Mouse (Mus musculus) liver, embryonic 16.5 days (tissue): ENCODE measurements around the gene Adprhl1. TPM values are rescaled to one million over a fixed set of nuclear protein-coding genes. Genes with fewer than 3 reads are reported as not detected.

Experiments used
- ATAC-seq: fragments of 200-750 bp; cut with Nextera tagmentation; 2 replicates; pipeline ENCODE4 v1.8.0; 2017; ENCODE audit warnings: low read depth, mild to moderate bottlenecking, moderate number of reproducible peaks, moderate library complexity
- H3K27ac ChIP-seq: fragments of 300-500 bp; sonication (generic); 2 replicates; pipeline ENCODE4 v1.5.1; 2014; ENCODE audit warnings: mild to moderate bottlenecking, low read length
- H3K27me3 ChIP-seq: fragments of 300-500 bp; sonication (generic); 2 replicates; pipeline ENCODE4 v1.6.1; 2014; ENCODE audit warnings: low read depth, low read length, mixed read lengths; ENCODE audit not compliant: control insufficient read depth, insufficient read depth
- H3K36me3 ChIP-seq: fragments of 300-500 bp; sonication (generic); 2 replicates; pipeline ENCODE4 v1.6.1; 2014; ENCODE audit warnings: mild to moderate bottlenecking; ENCODE audit not compliant: control insufficient read depth, insufficient read depth
- H3K4me1 ChIP-seq: fragments of 300-500 bp; sonication (generic); 2 replicates; pipeline ENCODE4 v1.6.1; 2014; ENCODE audit warnings: low read depth, low read length, mixed read lengths; ENCODE audit not compliant: control insufficient read depth
- H3K4me2 ChIP-seq: fragments of 300-500 bp; sonication (generic); 2 replicates; pipeline ENCODE4 v1.6.1; 2014; ENCODE audit warnings: low read depth, low read length, mixed read lengths
- H3K4me3 ChIP-seq: fragments of 300-500 bp; sonication (generic); 2 replicates; pipeline ENCODE4 v1.5.1; 2014; ENCODE audit warnings: low read depth, mild to moderate bottlenecking, low read length
- H3K9ac ChIP-seq: fragments of 300-500 bp; sonication (generic); 2 replicates; pipeline ENCODE4 v1.6.1; 2014; ENCODE audit warnings: low read depth, low read length
- H3K9me3 ChIP-seq: fragments of 300-500 bp; sonication (generic); replicated peaks from 2 replicates; pipeline ENCODE4 v1.6.1; 2016; ENCODE audit warnings: low read length; ENCODE audit not compliant: control insufficient read depth
- WGBS: fragments of 180-500 bp; shearing (Covaris S2); extraction: QIAGEN DNeasy Blood & Tissue Kit; methylation state at CpG from one replicate; pipeline ENCODE4 v1.1.7; 2014; ENCODE audit not compliant: insufficient replicate concordance; 5-methylcytosine and 5-hydroxymethylcytosine counted together
- polyA plus RNA-seq: library from polyadenylated mRNA; unstranded; fragments of >200 nt; fragmentation: Nextera tagmentation; extraction: Ambion mirVana; gene quantifications from 2 replicates; pipeline ENCODE4 v1.2.1, GENCODE M21; 2015

The Adprhl1 gene
- polyA plus RNA-seq, 1 experiment from 2014 or later, result 0.77 TPM

- Histone ChIP-seq H3K9ac (no peak overlapping the region), H3K4me3 (no peak overlapping the region), H3K4me2 (no peak overlapping the region), H3K27me3 (peaks cover 3% of the 10 kb centered on the region; the same call in 1 of the 2 replicates), H3K36me3 (no peaks in the 10 kb centered on the region), H3K27ac (no peak overlapping the region), H3K9me3 (no peaks in the 10 kb centered on the region), H3K4me1 (peaks cover 5% of the 10 kb centered on the region)
- WGBS, result 61% methylated on average over 4 of the region's 4 CpGs
- ATAC-seq, result no peak
These were observed 35.5 kb downstream of the Adprhl1 start for GRCm38 (mm10) chr8:13218441-13218840.

GRCm38 (mm10) chr8:13217986-13218385 is 36.0 kb downstream of the Adprhl1 start:
- Histone ChIP-seq H3K4me3 (no peak overlapping the region), H3K36me3 (no peaks in the 10 kb centered on the region), H3K27ac (no peak overlapping the region), H3K9ac (no peak overlapping the region), H3K27me3 (peaks cover 3% of the 10 kb centered on the region; the same call in 1 of the 2 replicates), H3K9me3 (no peaks in the 10 kb centered on the region), H3K4me1 (peaks cover 9% of the 10 kb centered on the region), H3K4me2 (no peak overlapping the region)
- no peak for ATAC-seq

GRCm38 (mm10) chr8:13217093-13217492 is 36.9 kb downstream of the Adprhl1 start:
- no peak overlapping the region for H3K4me2 ChIP-seq
- 50% methylated on average over 5 of the region's 5 CpGs for WGBS

DNA sequence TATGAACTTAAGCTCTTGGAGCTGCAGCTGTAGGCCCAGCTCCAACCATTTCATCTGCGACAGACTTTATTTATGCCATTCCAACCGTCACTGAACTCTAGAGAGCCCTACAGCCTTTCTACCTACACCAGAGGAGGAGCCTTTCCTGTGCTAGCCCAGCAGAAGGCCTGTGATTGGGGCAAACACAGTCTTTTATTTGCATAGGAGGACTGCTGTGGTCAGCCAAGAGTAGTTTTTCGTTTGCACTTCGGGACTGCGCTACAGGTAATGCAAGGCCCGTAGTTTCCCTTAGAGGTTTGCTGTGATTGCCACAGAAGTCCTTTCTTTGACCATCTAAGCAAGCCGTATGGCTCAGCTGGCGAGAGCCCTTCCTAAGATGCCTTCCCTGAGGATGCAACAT is 37.6 kb downstream of the Adprhl1 start:
- peak; percentile 42; the same call in 1 of the 2 replicates for ATAC-seq
- H3K36me3 ChIP-seq, result no peaks in the 10 kb centered on the region
- 63% methylated on average over 8 of the region's 8 CpGs for WGBS
- H3K27me3 ChIP-seq, result no peaks in the 10 kb centered on the region
- no peaks in the 10 kb centered on the region for H3K9me3 ChIP-seq
- H3K4me2 ChIP-seq, result no peak overlapping the region
- no peak overlapping the region for H3K4me3 ChIP-seq
- H3K9ac ChIP-seq, result no peak overlapping the region
- peaks cover 9% of the 10 kb centered on the region for H3K4me1 ChIP-seq
- H3K27ac ChIP-seq, result no peak overlapping the region

More at GRCm38 (mm10) chr8:13217093-13217492, 36.9 kb downstream of the Adprhl1 start:
- ATAC-seq, result no peak
- H3K27ac ChIP-seq, result no peak overlapping the region
- no peaks in the 10 kb centered on the region for H3K36me3 ChIP-seq
- H3K9ac ChIP-seq, result no peak overlapping the region
- H3K27me3 ChIP-seq, result no peaks in the 10 kb centered on the region
- H3K4me3 ChIP-seq, result no peak overlapping the region
- H3K4me1 ChIP-seq, result peaks cover 9% of the 10 kb centered on the region
- H3K9me3 ChIP-seq, result no peaks in the 10 kb centered on the region

DNA sequence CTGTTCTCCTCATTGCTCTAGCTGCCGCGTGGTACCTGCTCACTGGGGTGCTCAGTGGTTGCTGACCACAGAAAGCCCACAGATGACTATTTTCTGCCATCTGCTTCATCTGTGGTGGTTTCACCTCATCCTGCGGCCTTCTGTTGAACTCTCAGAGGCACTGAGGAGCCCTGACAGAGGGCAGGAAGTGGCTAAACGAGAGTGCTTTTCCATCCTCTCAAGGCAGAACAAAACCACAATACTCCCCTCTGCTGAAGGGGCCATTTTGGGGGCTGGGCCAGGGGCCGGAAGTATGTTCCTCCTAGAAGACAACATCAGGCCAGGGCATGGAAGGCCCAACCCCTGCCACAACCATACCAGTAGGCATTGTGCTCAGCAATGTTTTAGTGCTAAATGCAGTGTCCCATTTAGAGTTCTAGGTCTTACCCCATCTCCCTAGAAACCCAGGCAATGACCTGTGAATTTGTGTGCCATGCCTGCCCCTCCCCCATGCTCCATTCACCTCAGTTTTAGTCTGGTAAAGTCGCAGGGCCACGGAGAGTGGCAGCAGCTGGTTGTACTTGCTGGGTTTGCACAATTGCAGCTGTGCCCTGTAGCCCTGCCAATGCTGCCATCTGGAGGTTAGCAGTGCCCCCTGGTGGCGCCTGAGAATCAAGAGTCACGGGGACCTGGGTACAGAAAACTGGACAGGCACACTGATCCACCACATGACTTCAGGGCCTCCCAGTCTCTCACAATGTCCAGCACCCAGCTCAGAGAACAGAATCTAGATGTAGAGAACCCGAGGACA is 40.3 kb downstream of the Adprhl1 start:
- 6% methylated on average over 10 of the region's 10 CpGs for WGBS
- Histone ChIP-seq H3K27ac (peak overlapping the region; percentile 28; the same call in 1 of the 2 replicates), H3K4me3 (no peak overlapping the region), H3K4me1 (peaks cover 22% of the 10 kb centered on the region), H3K27me3 (no peaks in the 10 kb centered on the region), H3K9me3 (no peaks in the 10 kb centered on the region), H3K36me3 (no peaks in the 10 kb centered on the region), H3K9ac (no peak overlapping the region), H3K4me2 (0 out of 2 replicates have a peak overlapping the region, but pooled peaks have one; percentile 19)
- ATAC-seq, result peak; percentile 66

- Histone ChIP-seq H3K4me2 (no peak overlapping the region), H3K4me1 (peaks cover 60% of the 10 kb centered on the region), H3K36me3 (no peaks in the 10 kb centered on the region), H3K27me3 (no peaks in the 10 kb centered on the region), H3K9me3 (no peaks in the 10 kb centered on the region), H3K4me3 (no peak overlapping the region), H3K27ac (peak overlapping the region; percentile 79; the same call in 1 of the 2 replicates), H3K9ac (peak overlapping the region; percentile 9; the same call in 1 of the 2 replicates)
- 72% methylated on average over 1 of the region's 1 CpGs for WGBS
- ATAC-seq, result 0 out of 2 replicates have a peak, but pooled peaks have one; percentile 15
These were observed 44.2 kb downstream of the Adprhl1 start for GRCm38 (mm10) chr8:13209770-13210169.

DNA sequence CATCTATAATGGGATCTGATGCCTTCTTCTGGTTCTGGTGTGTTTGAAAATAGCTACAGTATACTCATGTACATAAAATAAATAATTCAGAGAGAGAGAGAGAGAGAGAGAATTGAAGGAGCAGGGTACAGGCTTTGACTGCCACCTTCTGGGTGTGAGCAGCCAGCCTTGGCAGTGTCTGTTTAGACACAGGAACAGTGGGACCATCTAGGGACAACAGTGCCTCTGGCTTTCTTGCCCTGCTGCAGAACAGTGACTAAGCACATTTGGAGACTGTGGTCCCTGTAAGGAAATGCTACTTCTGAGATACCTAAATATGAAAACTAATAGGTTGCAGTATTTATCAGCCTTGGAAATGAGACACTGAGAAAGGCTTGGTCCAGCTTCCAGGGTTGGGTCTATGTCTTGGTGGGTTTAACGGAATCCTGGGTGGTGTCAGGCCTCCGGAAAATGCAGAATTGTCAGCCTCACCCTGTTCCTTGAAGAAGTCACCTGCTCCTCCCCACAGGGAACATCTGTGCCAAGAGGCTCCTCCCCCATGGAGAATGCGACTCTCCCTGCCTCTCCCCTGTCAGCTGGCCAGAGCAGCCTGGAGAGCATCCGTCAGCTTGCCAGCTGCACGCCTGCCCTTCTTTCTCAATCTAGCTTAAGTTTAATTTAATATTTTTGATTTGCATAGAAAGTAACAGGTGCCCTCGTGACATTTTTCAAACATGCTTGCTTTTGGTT is 45.2 kb downstream of the Adprhl1 start:
- 32% methylated on average over 6 of the region's 6 CpGs for WGBS
- Histone ChIP-seq H3K36me3 (no peaks in the 10 kb centered on the region), H3K27ac (peak overlapping the region; percentile 79), H3K9me3 (no peaks in the 10 kb centered on the region), H3K4me1 (peaks cover 68% of the 10 kb centered on the region), H3K27me3 (no peaks in the 10 kb centered on the region), H3K4me3 (no peak overlapping the region), H3K9ac (peak overlapping the region; percentile 32; the same call in 1 of the 2 replicates), H3K4me2 (peak overlapping the region; percentile 21; the same call in 1 of the 2 replicates)
- peak; percentile 66 for ATAC-seq

DNA sequence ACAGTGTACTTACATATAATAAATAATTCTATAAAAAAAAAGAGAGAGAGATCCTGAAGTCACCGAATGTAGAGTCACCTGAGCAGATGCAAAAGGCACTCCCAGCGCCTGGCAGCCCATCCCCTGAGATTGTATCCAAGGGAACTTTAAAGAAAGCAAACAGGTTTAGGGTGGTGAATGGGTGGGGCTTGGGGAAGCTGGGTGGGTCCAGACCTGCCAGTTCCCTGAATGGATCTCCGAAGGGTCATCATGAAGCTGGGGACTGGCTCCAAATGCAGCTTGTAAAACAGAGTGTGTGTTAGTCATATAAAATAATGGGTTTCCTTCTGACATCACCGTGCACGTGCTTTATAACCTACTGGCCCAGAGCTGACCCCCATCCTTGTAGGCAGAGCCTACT is 47.7 kb downstream of the Adprhl1 start:
- Histone ChIP-seq H3K27ac (peak overlapping the region; percentile 73), H3K9me3 (no peaks in the 10 kb centered on the region), H3K36me3 (no peaks in the 10 kb centered on the region), H3K4me3 (no peak overlapping the region), H3K4me1 (peaks cover 70% of the 10 kb centered on the region), H3K9ac (no peak overlapping the region), H3K27me3 (no peaks in the 10 kb centered on the region), H3K4me2 (peak overlapping the region; percentile 16; the same call in 1 of the 2 replicates)
- no peak for ATAC-seq
- 40% methylated on average over 5 of the region's 5 CpGs for WGBS
